Mouse (Mus musculus) T-cell, adult 2 months (primary cell): ENCODE data around the gene Ttpal.
"Not testable (repeated sequence)": the region's sequence is repeated elsewhere in the genome, so short reads cannot be mapped to it uniquely, and the experiment has no call there.

Experiments used
- DNase-seq: peaks from one replicate; pipeline ENCODE4 v3.0.0; 2022; ENCODE audit warnings: low spot score

Ttpal gene

GRCm38 (mm10) chr2:163593636-163594282 lies 8.4 kb upstream of the Ttpal start:
- no peak for DNase-seq

- DNase-seq: no peak
These were observed 7.0 kb upstream of the Ttpal start for GRCm38 (mm10) chr2:163595119-163595518.

- DNase-seq: no peak
These were observed 5.8 kb upstream of the Ttpal start for GRCm38 (mm10) chr2:163596057-163596872.

GRCm38 (mm10) chr2:163596873-163597155 lies 5.3 kb upstream of the Ttpal start:
- DNase-seq: no peak

GRCm38 (mm10) chr2:163597661-163598060 lies 4.5 kb upstream of the Ttpal start:
- DNase-seq: peak; percentile 70

GRCm38 (mm10) chr2:163599226-163599625 lies 2.9 kb upstream of the Ttpal start:
- peak; percentile 67 for DNase-seq

- DNase-seq: no peak
These were observed 1.0 kb upstream of the Ttpal start for GRCm38 (mm10) chr2:163601066-163601465.

- no peak for DNase-seq
These were observed 408 bp upstream of the Ttpal start for GRCm38 (mm10) chr2:163601712-163602100.

GRCm38 (mm10) chr2:163606161-163606560 lies 4.0 kb downstream of the Ttpal start:
- DNase-seq: no peak

- no peak for DNase-seq
These were observed 5.9 kb downstream of the Ttpal start for GRCm38 (mm10) chr2:163608008-163608407.

- DNase-seq: no peak
These were observed 7.3 kb downstream of the Ttpal start for GRCm38 (mm10) chr2:163609281-163609975.

- DNase-seq: no peak
These were observed 9.1 kb downstream of the Ttpal start for GRCm38 (mm10) chr2:163611176-163611575.

- no peak for DNase-seq
These were observed 11.1 kb downstream of the Ttpal start for GRCm38 (mm10) chr2:163613206-163613605.

- DNase-seq: no peak
These were observed 11.9 kb downstream of the Ttpal start for GRCm38 (mm10) chr2:163613990-163614389.

GRCm38 (mm10) chr2:163615401-163615800 lies 13.3 kb downstream of the Ttpal start:
- no peak for DNase-seq

GRCm38 (mm10) chr2:163615906-163616651 lies 14.0 kb downstream of the Ttpal start:
- DNase-seq: no peak

GRCm38 (mm10) chr2:163616652-163617227 lies 14.6 kb downstream of the Ttpal start:
- no peak for DNase-seq

GRCm38 (mm10) chr2:163617232-163617863 lies 15.2 kb downstream of the Ttpal start:
- no peak for DNase-seq

GRCm38 (mm10) chr2:163617874-163618273 lies 15.8 kb downstream of the Ttpal start:
- DNase-seq: no peak

- peak; percentile 62 for DNase-seq
These were observed 18.3 kb downstream of the Ttpal start for GRCm38 (mm10) chr2:163620451-163620850.

GRCm38 (mm10) chr2:163621401-163621800 lies 19.3 kb downstream of the Ttpal start:
- DNase-seq: not testable (repeated sequence)

- DNase-seq: no peak
These were observed 29.1 kb downstream of the Ttpal start for GRCm38 (mm10) chr2:163631223-163631622.
